In the genomic region with DNA sequence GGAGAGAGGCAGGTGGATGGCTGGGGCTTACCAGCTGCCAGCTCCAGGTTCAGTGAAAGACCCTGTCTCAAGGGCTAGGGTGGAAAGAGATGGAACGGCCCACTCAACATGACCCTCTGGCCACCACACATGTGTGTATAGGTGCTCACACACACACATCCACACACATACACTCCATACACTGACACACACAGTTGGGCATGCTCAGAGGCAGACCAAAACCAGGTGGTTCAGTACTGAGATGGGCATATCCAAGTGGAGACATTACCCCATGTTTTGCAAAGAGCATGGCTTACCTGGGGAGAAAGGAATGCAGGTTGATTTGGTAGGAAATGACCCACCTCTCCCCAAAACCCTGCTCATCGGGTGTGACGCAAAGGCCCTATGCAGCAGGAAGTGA, we compare ENCODE assay signal across 14 mouse cellular contexts.
A peak's percentile ranks its signal among the peaks of the same experiment; 100 is the strongest.
DNase-seq lines count a peak whose midpoint lies in the region; ATAC-seq and TF ChIP-seq lines count a peak whose summit lies in the region.
"Had no signal": no experiment of that assay in that cellular context is flagged by ENCODE, and none has a peak within 500 bp of the region (broad histone marks: within the 10 kb centered on the region; RNA-seq: fewer than 3 reads in every experiment).

No protein-coding gene starts in this region.

- H3K9me3 ChIP-seq in heart, embryonic 16.5 days (replicated peaks; ENCODE audit: control insufficient read depth, low read length) = 0 out of 2 replicates have a peak, but pooled peaks cover 2% of the 10 kb centered on the region
- no peaks in the 10 kb centered on the region for H3K9me3 ChIP-seq in lung, postnatal 0 days (ENCODE audit: low read length)
- H3K9me3 ChIP-seq in limb, embryonic 10.5 days (replicated peaks) = no peaks in the 10 kb centered on the region
- peaks cover 4% of the 10 kb centered on the region; the same call in 1 of the 2 replicates for H3K9me3 ChIP-seq in stomach, embryonic 16.5 days (replicated peaks; ENCODE audit: control insufficient read depth, low read length)
- H3K9me3 ChIP-seq: midbrain, embryonic 15.5 days had no signal

- ATAC-seq in heart, embryonic 16.5 days (replicated peaks; ENCODE audit: extremely low read depth, insufficient read depth, low FRiP score) = no peak
- ATAC-seq in lung, postnatal 0 days = peak; percentile 21; the same call in 1 of the 2 replicates
- ATAC-seq in stomach, embryonic 16.5 days (ENCODE audit: insufficient read depth, low FRiP score) = 0 out of 2 replicates have a peak, but pooled peaks have one; percentile 4
- no peak for ATAC-seq in erythroid progenitor cell, adult 5-6 weeks (replicated peaks; ENCODE audit: low FRiP score, poor library complexity, severe bottlenecking)
- ATAC-seq: liver, embryonic 12.5 days had no signal

- no peak overlapping the region for H3K4me2 ChIP-seq in heart, embryonic 16.5 days (ENCODE audit: low read depth, low read length)
- H3K4me2 ChIP-seq in lung, postnatal 0 days (replicated peaks; ENCODE audit: low read depth, low read length) = no peak overlapping the region
- no peak overlapping the region; the same call in 1 of the 2 replicates for H3K4me2 ChIP-seq in stomach, embryonic 16.5 days (ENCODE audit: low read depth, low read length)
- H3K4me2 ChIP-seq: hindbrain, embryonic 12.5 days; liver, embryonic 12.5 days; midbrain, embryonic 15.5 days had no signal

- intact Hi-C loops in heart, adult 2 months (cut with DNase I) = no loop called here

- H3K4me3 ChIP-seq in heart, embryonic 16.5 days (ENCODE audit: low read length) = no peak overlapping the region
- H3K4me3 ChIP-seq in heart, adult 2 months = no peak overlapping the region
- H3K4me3 ChIP-seq in lung, postnatal 0 days (ENCODE audit: low read depth, low read length) = no peak overlapping the region
- peak overlapping the region; percentile 15; the same call in 1 of the 2 replicates for H3K4me3 ChIP-seq in limb, embryonic 10.5 days
- H3K4me3 ChIP-seq in stomach, embryonic 16.5 days (replicated peaks; ENCODE audit: low read length) = no peak overlapping the region
- H3K4me3 ChIP-seq: hindbrain, embryonic 12.5 days; liver, embryonic 12.5 days; midbrain, embryonic 15.5 days had no signal

- 71% methylated on average over 3 of the region's 3 CpGs for WGBS in heart, embryonic 16.5 days
- 62% methylated on average over 3 of the region's 3 CpGs for WGBS in heart, adult 2 months
- WGBS in lung, postnatal 0 days = 70% methylated on average over 3 of the region's 3 CpGs
- WGBS in limb, embryonic 10.5 days = 53% methylated on average over 3 of the region's 3 CpGs
- 56% methylated on average over 3 of the region's 3 CpGs for WGBS in stomach, embryonic 16.5 days

- H3K4me1 ChIP-seq in heart, embryonic 16.5 days (ENCODE audit: control insufficient read depth, insufficient read depth, low read length) = no peaks in the 10 kb centered on the region
- H3K4me1 ChIP-seq in heart, adult 2 months (ENCODE audit: control insufficient read depth, insufficient read depth, low read length) = no peaks in the 10 kb centered on the region
- no peaks in the 10 kb centered on the region for H3K4me1 ChIP-seq in lung, postnatal 0 days (ENCODE audit: insufficient read depth, low read depth, low read length)
- H3K4me1 ChIP-seq in limb, embryonic 10.5 days = peaks cover 48% of the 10 kb centered on the region
- peaks cover 6% of the 10 kb centered on the region; the same call in 1 of the 2 replicates for H3K4me1 ChIP-seq in stomach, embryonic 16.5 days (ENCODE audit: control insufficient read depth, insufficient read depth, low read length)
- H3K4me1 ChIP-seq: liver, embryonic 12.5 days; midbrain, embryonic 15.5 days had no signal

- TF ChIP-seq EP300 in heart, adult 2 months (IDR thresholded peaks at IDR 0.05; ENCODE audit: insufficient read depth, low read depth, low read length) = no peak
- no peak for TF ChIP-seq EP300 in lung, postnatal 0 days (IDR thresholded peaks at IDR 0.05)

- no peaks in the 10 kb centered on the region for H3K79me2 ChIP-seq in heart, adult 2 months (replicated peaks; ENCODE audit: control insufficient read depth, insufficient read depth, low read length)

- no peak for TF ChIP-seq CTCF in heart, adult 2 months (IDR thresholded peaks at IDR 0.05)
- TF ChIP-seq CTCF in lung, postnatal 0 days (IDR thresholded peaks at IDR 0.05) = no peak

- 0 out of 2 replicates have a peak overlapping the region, but pooled peaks have one; percentile 3 for H3K27ac ChIP-seq in heart, embryonic 16.5 days (ENCODE audit: low read length)
- no peak overlapping the region for H3K27ac ChIP-seq in heart, adult 2 months
- no peak overlapping the region for H3K27ac ChIP-seq in lung, postnatal 0 days (ENCODE audit: low read length)
- peak overlapping the region; percentile 80 for H3K27ac ChIP-seq in limb, embryonic 10.5 days
- no peak overlapping the region for H3K27ac ChIP-seq in stomach, embryonic 16.5 days (ENCODE audit: low read length)
- H3K27ac ChIP-seq: hindbrain, embryonic 12.5 days; liver, embryonic 12.5 days; midbrain, embryonic 15.5 days had no signal

- no peak for TF ChIP-seq POLR2A in heart, adult 2 months (IDR thresholded peaks at IDR 0.05; ENCODE audit: insufficient read depth, low read depth, low read length)

- no peaks in the 10 kb centered on the region for H3K36me3 ChIP-seq in heart, embryonic 16.5 days (ENCODE audit: control insufficient read depth, insufficient read depth)
- H3K36me3 ChIP-seq in heart, adult 2 months (ENCODE audit: control insufficient read depth, insufficient read depth, low read length) = no peaks in the 10 kb centered on the region
- no peaks in the 10 kb centered on the region for H3K36me3 ChIP-seq in lung, postnatal 0 days (ENCODE audit: insufficient read depth, low read length)
- no peaks in the 10 kb centered on the region for H3K36me3 ChIP-seq in limb, embryonic 10.5 days
- no peaks in the 10 kb centered on the region for H3K36me3 ChIP-seq in stomach, embryonic 16.5 days (ENCODE audit: control insufficient read depth, insufficient read depth, low read length)
- H3K36me3 ChIP-seq: hindbrain, embryonic 12.5 days; liver, embryonic 12.5 days; midbrain, embryonic 15.5 days had no signal

- DNase-seq in heart, adult 2 months = no peak
- no peak for DNase-seq in lung, postnatal 0 days (ENCODE audit: low spot score)
- no peak for DNase-seq in lung, postnatal 4 days
- no peak for DNase-seq in limb, embryonic 10.5 days (ENCODE audit: low spot score)
- DNase-seq in left cerebral cortex, adult 8-10 months (ENCODE audit: low spot score in 2 of 2) = no peak
- DNase-seq: cerebellum, adult 9-10 months; right cerebral cortex, postnatal 14 days; thymus, postnatal 4 days had no signal

- H3K27me3 ChIP-seq in heart, embryonic 16.5 days (ENCODE audit: control insufficient read depth, insufficient read depth, low read length) = no peaks in the 10 kb centered on the region; the same call in 1 of the 2 replicates
- H3K27me3 ChIP-seq in heart, adult 2 months (ENCODE audit: control insufficient read depth, insufficient read depth, low read length) = no peaks in the 10 kb centered on the region
- H3K27me3 ChIP-seq in lung, postnatal 0 days (replicated peaks; ENCODE audit: insufficient read depth, low read length) = no peaks in the 10 kb centered on the region
- no peaks in the 10 kb centered on the region for H3K27me3 ChIP-seq in limb, embryonic 10.5 days (ENCODE audit: low read depth, poor library complexity, severe bottlenecking)
- H3K27me3 ChIP-seq in stomach, embryonic 16.5 days (ENCODE audit: control insufficient read depth, insufficient read depth, low read length) = no peaks in the 10 kb centered on the region
- H3K27me3 ChIP-seq: hindbrain, embryonic 12.5 days; liver, embryonic 12.5 days; midbrain, embryonic 15.5 days had no signal

- H3K9ac ChIP-seq in heart, embryonic 16.5 days (ENCODE audit: low read length) = no peak overlapping the region
- H3K9ac ChIP-seq in heart, adult 2 months (ENCODE audit: low read depth, low read length) = no peak overlapping the region
- H3K9ac ChIP-seq in lung, postnatal 0 days (replicated peaks; ENCODE audit: low read depth) = no peak overlapping the region
- H3K9ac ChIP-seq in stomach, embryonic 16.5 days (ENCODE audit: low read length) = no peak overlapping the region
- H3K9ac ChIP-seq: hindbrain, embryonic 12.5 days; liver, embryonic 12.5 days; midbrain, embryonic 15.5 days had no signal

Comparison
In these comparisons a context has a peak if more than half of its experiments do, and no peak if none do; other contexts are left out.
1. H3K27ac ChIP-seq: peak in heart, embryonic 16.5 days (single experiment) and limb, embryonic 10.5 days (single experiment); none in heart, adult 2 months (single experiment), lung, postnatal 0 days (single experiment) and stomach, embryonic 16.5 days (single experiment).
2. ATAC-seq: peak in lung, postnatal 0 days (single experiment) and stomach, embryonic 16.5 days (single experiment); none in heart, embryonic 16.5 days (single experiment) and erythroid progenitor cell, adult 5-6 weeks (single experiment).